Mouse (Mus musculus) midbrain, embryonic 14.5 days (tissue): ENCODE results near the gene Tprgl. TPM values are rescaled to one million over a fixed set of nuclear protein-coding genes. Genes with fewer than 3 reads are reported as not detected.
A peak's percentile ranks its signal among the peaks of the same experiment; 100 is the strongest.

ENCODE experiments used
- ATAC-seq: fragments of 200-750 bp; cut with Nextera tagmentation; 2 replicates; pipeline ENCODE4 v1.8.0; 2017; ENCODE audit warnings: moderate number of reproducible peaks, moderate library complexity; ENCODE audit not compliant: low FRiP score, low TSS enrichment
- DNase-seq: peaks from one replicate; pipeline ENCODE4 v3.0.0-alpha.2; 2015
- H3K27ac ChIP-seq: fragments of 300-500 bp; sonication (generic); replicated peaks from 2 replicates; pipeline ENCODE4 v1.5.1; 2014; ENCODE audit warnings: mild to moderate bottlenecking, low read depth, low read length, moderate library complexity
- H3K27me3 ChIP-seq: fragments of 300-500 bp; sonication (generic); 2 replicates; pipeline ENCODE4 v1.6.1; 2014; ENCODE audit warnings: low read length, control low read depth, mixed read lengths; ENCODE audit not compliant: control insufficient read depth, insufficient read depth
- H3K36me3 ChIP-seq: fragments of 300-500 bp; sonication (generic); 2 replicates; pipeline ENCODE4 v1.6.1; 2014; ENCODE audit warnings: low read length, control low read depth; ENCODE audit not compliant: control insufficient read depth, insufficient read depth
- H3K4me1 ChIP-seq: fragments of 300-500 bp; sonication (generic); 2 replicates; pipeline ENCODE4 v1.6.1; 2014; ENCODE audit warnings: mild to moderate bottlenecking, antibody characterized with exemption, low read length, control low read depth; ENCODE audit not compliant: control insufficient read depth, insufficient read depth
- H3K4me2 ChIP-seq: fragments of 300-500 bp; sonication (generic); 2 replicates; pipeline ENCODE4 v1.6.1; 2014; ENCODE audit warnings: mild to moderate bottlenecking, low read length, moderate library complexity
- H3K4me3 ChIP-seq: fragments of 300-500 bp; sonication (generic); replicated peaks from 2 replicates; pipeline ENCODE4 v1.5.1; 2014; ENCODE audit warnings: low read depth, low read length
- H3K9ac ChIP-seq: fragments of 300-500 bp; sonication (generic); replicated peaks from 2 replicates; pipeline ENCODE4 v1.6.1; 2014; ENCODE audit warnings: mild to moderate bottlenecking, low read length, moderate library complexity
- H3K9me3 ChIP-seq: fragments of 300-500 bp; sonication (generic); 2 replicates; pipeline ENCODE4 v1.6.1; 2016; ENCODE audit warnings: low read length, control low read depth, mixed read lengths; ENCODE audit not compliant: control insufficient read depth
- WGBS: fragments of 180-500 bp; shearing (Covaris S2); extraction: QIAGEN DNeasy Blood & Tissue Kit; methylation state at CpG from one replicate; pipeline ENCODE4 v1.1.7; 2014; 5-methylcytosine and 5-hydroxymethylcytosine counted together
- polyA plus RNA-seq: library from polyadenylated mRNA; unstranded; fragments of >200 nt; fragmentation: Nextera tagmentation; extraction: Ambion mirVana; gene quantifications from 2 replicates; pipeline ENCODE4 v1.2.1, GENCODE M21; 2014

Tprgl gene
- polyA plus RNA-seq, 1 experiment from 2014 or later: 208 TPM

- Histone ChIP-seq H3K27me3 (no peaks in the 10 kb centered on the region), H3K9me3 (no peaks in the 10 kb centered on the region), H3K27ac (no peak overlapping the region), H3K9ac (no peak overlapping the region), H3K4me3 (no peak overlapping the region), H3K4me2 (no peak overlapping the region), H3K36me3 (no peaks in the 10 kb centered on the region), H3K4me1 (no peaks in the 10 kb centered on the region)
- DNase-seq (no peak), ATAC-seq (no peak)
- 82% methylated on average over 9 of the region's 9 CpGs for WGBS
Observed at GRCm38 (mm10) chr4:154119208-154119607, 41.3 kb downstream of the Tprgl start.

GRCm38 (mm10) chr4:154118782-154119181, 41.7 kb downstream of the Tprgl start:
- Histone ChIP-seq H3K4me3 (no peak overlapping the region), H3K4me2 (no peak overlapping the region), H3K9me3 (no peaks in the 10 kb centered on the region), H3K4me1 (no peaks in the 10 kb centered on the region), H3K27ac (no peak overlapping the region), H3K27me3 (no peaks in the 10 kb centered on the region), H3K36me3 (no peaks in the 10 kb centered on the region), H3K9ac (no peak overlapping the region)
- 61% methylated on average over 9 of the region's 9 CpGs for WGBS
- DNase-seq: no peak
- ATAC-seq: no peak

GRCm38 (mm10) chr4:154116421-154116820, 44.0 kb downstream of the Tprgl start:
- H3K9ac ChIP-seq: no peak overlapping the region
- no peaks in the 10 kb centered on the region for H3K27me3 ChIP-seq
- no peak overlapping the region for H3K4me2 ChIP-seq
- WGBS: 46% methylated on average over 7 of the region's 7 CpGs
- no peaks in the 10 kb centered on the region for H3K4me1 ChIP-seq
- H3K9me3 ChIP-seq: no peaks in the 10 kb centered on the region
- DNase-seq: no peak
- no peaks in the 10 kb centered on the region for H3K36me3 ChIP-seq
- H3K4me3 ChIP-seq: no peak overlapping the region
- no peak overlapping the region for H3K27ac ChIP-seq
- ATAC-seq: no peak

GRCm38 (mm10) chr4:154109850-154110243, 50.6 kb downstream of the Tprgl start:
- Histone ChIP-seq H3K9ac (no peak overlapping the region), H3K9me3 (no peaks in the 10 kb centered on the region), H3K36me3 (no peaks in the 10 kb centered on the region), H3K4me3 (no peak overlapping the region), H3K4me2 (no peak overlapping the region), H3K27ac (no peak overlapping the region), H3K27me3 (no peaks in the 10 kb centered on the region), H3K4me1 (0 out of 2 replicates have a peak, but pooled peaks cover 5% of the 10 kb centered on the region)
- no peak for DNase-seq
- ATAC-seq: no peak
- 77% methylated on average over 11 of the region's 11 CpGs for WGBS

GRCm38 (mm10) chr4:154109216-154109849, 51.1 kb downstream of the Tprgl start:
- ATAC-seq: no peak
- H3K36me3 ChIP-seq: no peaks in the 10 kb centered on the region
- no peak overlapping the region for H3K4me2 ChIP-seq
- H3K9me3 ChIP-seq: no peaks in the 10 kb centered on the region
- no peak overlapping the region for H3K27ac ChIP-seq
- H3K4me1 ChIP-seq: 0 out of 2 replicates have a peak, but pooled peaks cover 5% of the 10 kb centered on the region
- no peak overlapping the region for H3K4me3 ChIP-seq
- WGBS: 51% methylated on average over 18 of the region's 18 CpGs
- no peaks in the 10 kb centered on the region for H3K27me3 ChIP-seq
- DNase-seq: peak; percentile 32
- H3K9ac ChIP-seq: no peak overlapping the region

Other genes starting within 250 kb of the Tprgl start
- 63.3 and 63.7 TPM in 2 replicates for gene A430005L14Rik, start 203.4 kb downstream of the Tprgl start, polyA plus RNA-seq
- 7.9 and 9.1 TPM in 2 replicates for gene Dffb, start 185.5 kb downstream of the Tprgl start, polyA plus RNA-seq
- gene Cep104, start 185.5 kb downstream of the Tprgl start, polyA plus RNA-seq: 15.3 and 19.7 TPM in 2 replicates
- gene Lrrc47, start 148.9 kb downstream of the Tprgl start, polyA plus RNA-seq: 12.7 and 13.5 TPM in 2 replicates
- 6.3 and 7.7 TPM in 2 replicates for gene Smim1, start 134.4 kb downstream of the Tprgl start, polyA plus RNA-seq
- not detected in 2 replicates for gene Ccdc27, start 118.0 kb downstream of the Tprgl start, polyA plus RNA-seq
- 0.20 and 0.59 TPM in 2 replicates for gene Trp73, start 20.5 kb downstream of the Tprgl start, polyA plus RNA-seq
- gene Wrap73, start 18.3 kb downstream of the Tprgl start, polyA plus RNA-seq: 43.2 and 45.6 TPM in 2 replicates
- gene Megf6, start 10.1 kb upstream of the Tprgl start, polyA plus RNA-seq: 6.9 and 8.4 TPM in 2 replicates
- 0.74 and 0.93 TPM in 2 replicates for gene Arhgef16, start 141.0 kb upstream of the Tprgl start, polyA plus RNA-seq
- gene B230104I21Rik, start 175.5 kb upstream of the Tprgl start, polyA plus RNA-seq: not detected in 2 replicates